Mouse (Mus musculus): ENCODE data around the gene Gm20388.

Gm20388 gene

DNA sequence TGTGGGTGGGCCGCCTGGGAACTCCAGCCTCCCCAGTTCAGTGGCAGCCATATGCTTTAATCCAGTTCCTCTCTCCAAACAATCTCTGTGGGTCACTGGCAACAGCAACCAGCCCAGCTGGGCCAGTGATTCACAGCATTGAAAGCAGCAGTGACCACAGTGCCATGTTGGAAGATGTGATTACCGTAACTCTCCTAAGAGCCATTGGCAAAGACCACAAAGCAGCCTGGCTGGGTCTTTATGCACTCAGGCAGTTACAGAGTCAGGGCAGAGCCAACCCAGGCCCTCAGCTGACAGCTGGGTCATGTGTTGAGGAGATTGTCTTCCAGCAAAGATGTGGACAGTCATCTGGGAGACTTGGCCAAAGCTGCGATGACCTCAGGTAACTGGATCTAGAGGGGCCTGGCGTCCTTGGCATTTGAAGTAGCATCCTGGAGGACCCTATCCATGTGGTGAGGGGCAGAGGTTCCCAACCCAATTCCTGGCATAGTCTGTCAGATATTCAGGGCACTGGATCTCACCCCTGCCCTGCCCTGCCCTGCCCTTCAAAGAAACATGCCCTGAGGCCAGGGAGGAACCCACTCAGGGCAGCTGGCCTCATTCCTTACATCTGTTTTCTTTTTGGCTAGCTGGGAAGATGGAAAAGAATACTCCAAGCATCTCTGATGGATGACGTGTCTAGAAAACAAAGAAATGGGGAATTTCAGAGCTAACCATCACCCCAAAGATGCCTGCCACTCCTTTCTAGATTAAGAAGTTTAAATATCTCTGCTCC lies 1052.2 kb downstream of the Gm20388 start:
- DNase-seq (ENCODE audit: low spot score) = no peak

DNA sequence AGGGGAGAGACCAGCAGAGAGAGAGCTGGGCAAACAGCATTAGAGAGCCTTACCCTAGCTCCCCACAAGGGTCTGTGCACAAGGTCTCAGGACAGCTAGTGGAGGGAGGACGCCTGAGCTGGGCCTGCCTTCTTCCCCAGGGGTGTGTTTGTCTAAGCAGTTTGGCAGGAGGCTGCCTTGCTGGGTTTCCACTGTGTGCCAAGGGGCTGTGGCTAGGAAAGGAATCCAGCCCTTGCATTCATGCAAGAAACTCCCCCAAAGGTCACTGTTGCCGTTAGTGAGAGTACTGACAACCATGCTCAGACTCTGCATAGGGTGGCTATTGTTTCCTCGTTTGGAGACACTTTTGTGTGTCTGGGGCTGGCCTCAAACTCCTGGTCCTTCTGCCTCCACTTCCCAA lies 1055.9 kb downstream of the Gm20388 start:
- DNase-seq (ENCODE audit: low spot score) = no peak

DNA sequence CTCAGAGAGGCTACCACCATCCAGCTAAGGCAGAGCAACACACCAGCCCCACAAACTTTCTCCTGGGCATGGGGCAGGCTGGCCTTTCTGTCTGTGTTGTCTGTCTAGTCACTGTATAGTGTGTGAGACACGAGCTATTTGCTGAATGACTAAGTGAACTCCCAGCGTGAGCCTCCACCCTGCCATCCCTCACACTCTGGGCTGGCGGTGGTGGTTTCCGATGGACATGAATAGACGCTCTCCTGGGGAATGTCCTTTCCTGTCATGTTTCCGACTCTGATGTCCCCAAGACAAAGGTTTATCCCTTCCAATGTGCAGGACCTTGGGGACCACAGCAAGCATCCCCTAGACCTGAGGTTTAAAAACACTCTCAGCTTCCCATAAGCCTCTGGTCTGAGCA lies 1057.7 kb downstream of the Gm20388 start:
- DNase-seq (ENCODE audit: low spot score) = no peak

DNA sequence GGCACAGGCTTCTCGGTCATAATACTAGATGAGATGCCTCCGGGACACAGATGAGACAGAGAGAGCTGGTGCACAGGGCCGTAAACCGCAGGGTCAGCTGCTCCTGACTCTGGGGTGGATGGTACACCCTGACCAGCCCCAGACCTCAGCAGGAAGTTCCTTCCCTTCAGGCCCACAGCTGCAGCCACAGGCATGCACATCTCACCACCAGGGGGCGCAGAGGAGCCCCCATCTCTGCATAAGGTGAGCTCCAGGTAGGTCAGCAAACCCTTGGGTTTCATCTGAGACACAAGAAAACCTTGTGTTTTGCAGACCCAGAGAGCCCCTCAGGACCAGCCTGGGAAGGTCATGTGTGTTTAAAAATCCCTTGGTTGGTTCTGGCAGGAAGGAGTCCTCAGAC lies 1059.7 kb downstream of the Gm20388 start:
- peak; percentile 63 for DNase-seq (ENCODE audit: low spot score)

DNA sequence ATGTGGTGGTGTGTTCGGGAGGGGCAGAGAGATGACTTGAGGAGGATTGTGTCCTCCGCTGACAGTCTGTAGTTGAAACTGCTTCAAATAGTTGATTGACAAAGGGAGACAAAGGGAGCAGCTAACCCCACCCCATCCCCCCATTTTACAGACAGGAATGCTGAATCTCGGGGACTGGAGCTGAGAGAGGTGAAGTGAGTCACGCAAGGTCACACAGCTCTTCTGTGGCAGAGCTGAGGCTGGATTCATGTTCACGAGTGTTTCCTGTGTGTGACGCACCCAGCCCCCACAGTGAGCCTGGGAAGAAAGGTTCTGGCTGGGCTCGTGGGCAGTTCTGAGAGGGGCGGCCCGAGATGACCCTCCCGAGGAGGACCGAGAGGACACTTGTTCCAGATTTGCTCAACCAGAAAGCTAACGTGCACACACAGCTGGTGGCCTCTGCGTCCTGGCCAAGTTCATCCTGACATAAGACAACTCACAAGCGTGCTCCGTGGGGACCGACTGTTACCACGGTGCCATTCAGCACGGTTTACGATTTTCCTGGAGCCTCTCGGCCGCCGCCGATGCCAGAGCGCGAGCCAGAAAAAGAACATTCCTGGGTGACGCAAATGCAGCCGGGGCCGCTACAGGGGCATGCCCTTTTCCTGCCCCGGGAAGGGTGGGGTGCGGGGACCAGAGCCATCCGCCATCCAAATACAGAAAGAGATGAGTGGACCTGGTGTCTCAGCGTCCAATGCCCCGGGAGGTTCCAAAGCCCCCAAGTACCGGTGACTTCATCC lies 1061.2 kb downstream of the Gm20388 start:
- peak; percentile 50 for DNase-seq (ENCODE audit: low spot score)

DNA sequence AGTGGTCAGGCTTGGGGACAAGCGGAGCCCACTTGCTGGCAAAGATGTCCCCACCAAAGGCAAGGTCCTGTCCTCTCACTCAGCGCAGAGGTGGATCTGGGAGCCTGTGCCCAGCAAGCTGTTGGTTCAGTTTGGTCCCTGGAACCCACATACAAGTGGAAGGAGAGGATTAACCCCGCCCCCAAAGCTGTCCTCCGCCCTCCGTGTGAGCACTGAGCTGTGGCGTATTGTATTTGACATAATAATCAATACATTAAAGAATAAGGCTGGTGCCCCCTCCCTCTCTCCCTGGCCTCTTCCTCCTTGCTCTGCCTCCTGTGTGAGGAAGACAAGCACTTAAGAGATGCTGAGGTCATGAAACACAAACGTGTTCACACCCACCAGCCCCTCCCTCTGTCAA lies 1062.4 kb downstream of the Gm20388 start:
- DNase-seq (ENCODE audit: low spot score) = no peak

DNA sequence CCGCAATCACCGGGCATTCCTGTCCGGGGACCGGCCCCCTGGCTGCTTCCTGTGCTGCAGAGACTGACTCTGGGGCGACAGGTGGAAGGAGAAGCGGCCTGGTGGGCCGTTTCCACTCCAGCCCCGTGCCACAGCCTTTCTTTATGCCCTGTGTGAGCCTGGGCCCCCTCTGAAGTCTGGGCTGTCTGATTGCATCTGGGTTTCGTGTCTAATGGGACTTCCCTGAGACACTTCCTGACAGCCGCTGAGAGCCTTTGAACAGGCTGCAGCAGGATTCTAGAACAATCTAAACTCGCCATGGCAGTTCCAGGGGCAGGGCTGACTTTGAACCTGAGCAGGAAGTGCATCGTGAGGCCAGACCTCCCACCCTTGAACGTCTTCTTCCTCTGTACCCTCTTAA lies 1066.5 kb downstream of the Gm20388 start:
- DNase-seq (ENCODE audit: low spot score) = no peak

DNA sequence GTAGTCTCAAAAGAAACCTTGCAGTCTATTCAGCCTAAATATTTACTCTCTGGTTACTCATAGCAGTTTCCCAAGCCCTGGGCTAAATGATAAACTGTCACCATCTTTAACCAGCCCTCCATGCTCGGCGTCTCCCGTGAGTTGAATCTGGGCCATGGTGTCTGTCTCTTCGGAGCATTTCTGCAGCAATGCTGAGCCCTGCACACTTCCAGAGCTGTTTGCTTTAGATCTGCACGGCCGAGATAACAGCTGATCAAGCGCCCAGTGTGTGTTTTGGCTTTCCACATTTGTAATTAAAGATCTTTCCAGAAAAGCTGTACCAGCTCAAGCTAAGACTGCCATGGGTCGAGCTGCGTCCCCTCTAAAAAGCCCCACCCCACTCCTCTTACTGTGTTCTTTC lies 1068.6 kb downstream of the Gm20388 start:
- no peak for DNase-seq (ENCODE audit: low spot score)

DNA sequence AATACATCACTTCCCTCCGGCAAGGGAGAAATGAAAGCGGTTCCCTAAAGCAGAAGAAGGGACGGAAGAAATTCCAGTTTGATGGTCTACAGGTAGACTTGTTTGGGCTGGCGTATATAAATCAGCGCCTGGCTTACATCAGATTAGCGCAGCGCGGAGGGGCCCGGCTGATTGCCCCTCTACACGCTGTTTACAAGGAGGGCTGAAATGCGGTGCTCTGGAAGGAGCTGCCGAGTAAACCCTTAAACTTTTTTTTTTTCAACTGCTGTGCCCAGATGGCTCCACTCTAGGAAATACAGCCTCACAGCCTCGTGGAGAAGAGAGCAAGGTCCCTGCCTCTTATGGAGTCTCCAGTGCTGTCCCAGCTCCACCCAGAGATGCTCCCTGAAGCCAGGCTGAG lies 1070.3 kb downstream of the Gm20388 start:
- DNase-seq (ENCODE audit: low spot score) = no peak

DNA sequence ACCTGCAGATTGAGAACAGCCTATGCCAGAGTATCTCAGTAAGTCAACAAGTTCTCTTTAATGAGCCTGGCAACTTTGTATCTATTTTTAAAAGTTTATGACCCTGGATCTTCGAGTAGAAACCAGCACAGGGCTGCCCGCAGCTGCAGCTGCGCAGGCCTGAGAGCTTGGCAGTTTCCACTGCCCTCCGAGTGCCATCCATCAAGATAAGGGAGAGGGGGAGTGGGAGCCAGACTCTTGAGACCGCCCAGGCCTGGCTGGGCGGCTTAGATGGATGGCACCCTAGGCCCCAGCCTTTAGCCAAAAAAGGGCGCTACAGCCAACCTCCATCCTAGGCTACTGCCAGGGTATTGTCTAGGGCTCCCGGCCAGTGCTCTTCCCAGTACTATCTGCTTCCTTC lies 1074.2 kb downstream of the Gm20388 start:
- no peak for DNase-seq (ENCODE audit: low spot score)

DNA sequence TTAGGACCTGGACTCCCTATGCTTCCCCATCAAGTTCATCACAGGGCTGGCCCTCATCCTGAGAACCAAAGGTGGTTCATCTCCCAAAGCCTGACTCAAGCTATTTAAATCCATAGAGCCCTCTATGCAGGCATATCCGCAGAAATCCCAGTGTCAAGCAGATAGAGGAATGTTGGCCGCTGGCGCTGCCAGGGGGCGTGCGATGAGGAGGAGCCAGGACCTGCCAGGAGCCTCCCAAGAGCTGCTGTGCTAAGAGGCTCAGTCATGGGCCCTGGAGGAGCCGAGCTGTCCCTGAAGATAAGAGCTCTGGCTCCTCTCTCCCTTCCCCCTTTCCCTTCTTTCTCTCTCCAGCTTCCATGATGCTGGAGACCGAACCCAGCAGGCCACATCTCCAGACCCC lies 1075.4 kb downstream of the Gm20388 start:
- peak; percentile 34 for DNase-seq (ENCODE audit: low spot score)

DNA sequence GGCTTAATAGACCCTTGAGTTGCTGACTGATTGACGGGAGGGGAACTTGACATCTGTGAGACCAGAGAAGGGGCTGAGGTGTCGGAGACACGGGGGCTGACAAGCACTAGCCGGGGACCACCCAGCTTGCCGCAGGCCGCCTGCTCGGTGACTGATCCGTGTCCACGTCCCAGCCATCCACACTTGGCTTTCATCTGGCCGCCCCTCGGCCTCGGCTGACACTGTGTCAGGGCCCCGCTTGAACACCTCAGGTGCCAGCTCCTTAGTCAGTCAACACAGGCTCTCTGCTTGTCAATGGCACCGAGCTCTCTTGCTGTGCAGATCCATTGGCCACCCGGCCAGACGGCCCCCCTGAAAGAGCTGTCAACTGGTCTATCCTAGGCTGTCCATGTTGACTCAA lies 1083.1 kb downstream of the Gm20388 start:
- no peak for DNase-seq (ENCODE audit: low spot score)

DNA sequence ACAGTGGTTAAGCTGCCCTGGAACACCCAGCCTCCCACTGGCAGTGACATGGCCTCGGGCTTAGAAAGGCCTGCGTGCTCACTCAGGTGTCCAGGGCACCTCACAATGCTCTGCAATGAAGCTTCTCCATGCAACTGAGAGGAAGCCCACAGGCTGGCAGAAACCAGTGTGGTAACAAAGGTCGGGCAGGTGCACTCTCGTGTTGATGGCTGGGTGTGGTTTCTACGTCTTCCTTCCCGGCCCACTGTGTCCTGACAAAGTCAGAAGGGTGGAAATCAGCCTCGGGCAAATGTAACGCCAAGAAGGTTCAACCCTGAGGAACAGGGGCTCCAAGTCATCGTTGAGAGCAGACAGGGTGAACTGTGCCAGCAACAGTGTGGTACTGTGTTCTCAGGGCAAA lies 1084.8 kb downstream of the Gm20388 start:
- no peak for DNase-seq (ENCODE audit: low spot score)

DNA sequence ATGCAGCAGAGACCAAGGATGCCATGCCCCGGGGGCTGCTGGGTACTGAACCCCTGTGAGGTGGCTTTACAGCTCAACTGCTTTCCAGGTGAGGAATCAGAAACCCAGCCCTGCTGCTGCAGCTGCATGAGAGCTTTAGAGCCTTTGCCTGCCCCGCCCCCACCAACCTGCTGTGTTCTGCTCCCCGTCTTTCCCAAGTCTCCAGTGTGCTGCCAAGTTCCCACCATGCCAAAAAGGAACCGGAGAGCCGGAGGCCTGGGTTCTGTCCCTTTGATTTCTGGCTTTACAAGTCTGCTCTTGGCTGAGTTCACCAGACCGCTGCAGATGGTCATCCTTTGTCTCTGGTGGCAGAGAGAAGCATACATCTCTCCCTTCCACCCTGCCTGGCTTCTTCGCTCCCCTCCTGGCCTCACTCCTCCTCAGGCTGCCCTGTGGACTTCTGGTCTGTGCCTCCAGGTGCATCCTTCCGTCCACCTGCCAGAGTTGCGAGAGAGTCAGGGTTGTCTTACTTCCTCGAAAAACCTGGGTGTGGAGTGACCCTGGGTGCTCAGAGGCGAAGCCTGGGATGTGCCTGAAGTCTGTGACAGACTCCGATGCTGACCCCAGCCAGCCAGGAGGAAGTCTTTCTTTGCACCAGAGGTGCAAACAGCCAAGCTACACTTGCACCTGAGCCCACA lies 1086.4 kb downstream of the Gm20388 start:
- no peak for DNase-seq (ENCODE audit: low spot score)

DNA sequence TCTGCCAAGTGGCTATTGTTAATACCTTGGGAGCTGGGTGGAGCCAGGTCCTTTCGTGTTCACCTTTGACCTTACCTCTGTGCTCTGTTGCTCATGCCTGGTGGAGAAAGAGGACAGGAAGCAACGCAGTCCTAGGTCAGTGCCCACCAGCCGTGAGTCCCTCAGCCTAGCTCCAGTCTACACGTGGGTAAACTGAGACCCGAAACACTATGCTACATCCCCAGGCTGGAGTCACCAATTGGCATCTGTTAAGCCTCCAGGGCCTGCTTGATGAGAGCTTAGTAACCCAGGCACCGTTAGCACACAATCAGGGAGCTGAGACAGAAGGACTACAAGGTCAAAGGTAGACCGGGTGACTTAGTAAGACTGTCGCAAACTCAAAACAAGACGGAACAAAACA lies 1087.3 kb downstream of the Gm20388 start:
- DNase-seq (ENCODE audit: low spot score) = no peak

DNA sequence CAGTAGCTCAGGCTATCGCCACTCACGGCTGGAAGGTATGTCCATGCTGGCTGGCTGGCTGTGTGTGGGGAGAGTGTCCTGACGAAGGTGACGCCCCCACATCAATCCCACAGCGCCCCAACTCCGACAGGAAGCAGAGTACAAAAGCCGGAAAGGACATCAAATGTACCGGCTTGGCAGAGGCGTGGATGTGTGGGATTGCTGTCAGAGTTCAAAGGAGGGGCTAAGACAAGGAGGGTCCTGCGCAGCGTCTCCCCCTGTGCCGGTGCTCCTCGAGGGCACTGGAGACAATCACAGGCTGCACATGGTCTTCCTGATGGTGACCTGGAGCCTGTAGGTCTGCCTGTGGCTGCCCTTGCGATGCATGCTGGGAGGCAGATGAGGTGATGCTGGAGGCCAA lies 1088.3 kb downstream of the Gm20388 start:
- DNase-seq (ENCODE audit: low spot score) = no peak

DNA sequence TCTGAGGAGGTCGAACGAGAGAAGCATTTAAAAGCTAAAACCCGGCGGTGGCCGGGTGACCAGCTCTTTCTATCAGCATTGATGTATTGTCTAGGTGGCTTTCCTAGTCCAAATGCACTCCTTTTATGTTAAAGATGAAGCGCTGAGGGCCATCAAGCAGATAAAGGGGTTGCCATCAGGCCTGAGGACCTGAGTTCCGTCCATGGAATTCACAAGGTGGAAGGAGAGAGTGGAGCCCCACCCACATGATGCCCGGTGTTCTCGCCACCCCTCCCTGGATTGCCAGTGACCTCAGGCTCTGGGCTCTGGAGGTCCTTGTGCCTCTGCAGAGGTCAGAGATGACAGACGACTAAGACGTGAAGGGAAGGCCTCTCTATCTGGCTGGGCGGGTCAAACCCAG lies 1091.3 kb downstream of the Gm20388 start:
- no peak for DNase-seq (ENCODE audit: low spot score)

DNA sequence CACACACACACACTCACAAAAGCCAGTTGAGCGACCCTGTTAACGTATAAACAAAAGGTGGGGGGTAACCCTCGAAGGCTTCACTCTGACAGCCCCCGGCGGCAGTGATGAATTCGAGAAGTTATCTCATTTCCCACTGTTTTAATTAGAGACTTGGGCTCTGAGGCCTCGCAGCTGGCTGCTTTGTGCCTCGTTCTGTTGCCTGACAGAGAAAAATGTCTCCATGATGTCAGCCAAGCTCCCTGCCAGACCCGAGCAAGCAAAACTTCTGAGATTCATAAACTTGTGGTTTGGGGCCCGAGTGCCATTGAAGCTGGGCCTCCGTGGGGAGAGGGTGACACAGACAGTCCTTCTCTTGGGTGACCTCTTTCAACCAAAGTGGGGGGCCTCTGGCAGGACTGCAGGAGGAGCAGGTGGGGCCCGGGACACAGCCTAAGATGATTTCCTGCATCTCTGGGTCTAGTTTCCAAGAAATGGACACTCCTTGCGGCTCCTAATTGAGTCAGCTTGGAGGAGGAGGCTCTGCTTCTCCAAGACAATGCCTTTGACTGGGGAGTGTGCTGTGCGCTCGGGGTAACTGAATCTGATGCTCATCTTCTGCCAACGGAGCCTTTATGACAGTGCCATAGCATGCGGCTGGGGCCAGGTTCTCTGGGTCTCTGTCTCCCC lies 1092.4 kb downstream of the Gm20388 start:
- peak; percentile 24 for DNase-seq (ENCODE audit: low spot score)

DNA sequence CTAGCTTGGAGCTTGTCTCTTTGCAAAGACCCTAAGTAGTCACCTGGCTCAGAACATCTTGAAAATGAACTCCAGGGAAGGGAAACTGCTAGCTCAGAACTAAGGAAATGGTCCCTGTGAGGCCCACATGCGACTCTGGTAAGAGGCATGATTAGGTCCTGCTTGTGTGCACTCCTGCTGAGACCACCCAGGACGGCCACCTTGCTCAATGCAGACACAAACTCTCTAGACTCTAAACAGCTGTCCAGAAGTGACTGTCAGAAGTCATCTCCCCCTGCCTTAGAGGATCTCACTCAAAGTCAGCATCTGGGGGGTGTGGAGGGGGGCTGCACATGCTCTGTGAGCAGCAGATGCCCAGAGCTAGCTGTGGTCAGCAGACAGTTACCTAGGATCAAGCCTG lies 1093.0 kb downstream of the Gm20388 start:
- DNase-seq (ENCODE audit: low spot score) = no peak

DNA sequence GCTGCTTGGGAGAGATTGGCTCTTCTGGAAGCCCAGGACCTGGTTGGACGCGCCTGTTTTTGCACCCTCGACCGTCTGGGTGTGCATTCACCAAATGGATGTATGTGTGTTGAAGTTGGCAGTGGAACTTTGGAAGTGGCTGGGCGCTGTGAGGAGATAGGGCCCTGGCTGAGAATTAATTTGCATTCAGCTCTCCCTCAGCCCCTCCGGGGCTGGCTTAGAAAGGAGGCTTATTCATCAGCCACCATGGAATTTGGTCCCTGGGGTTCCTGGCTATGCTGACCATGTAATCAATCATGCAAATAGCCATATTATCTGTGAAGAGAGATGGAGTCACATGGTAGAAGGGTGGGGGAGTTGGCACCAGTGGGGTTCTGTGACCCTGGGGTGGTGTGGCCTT lies 1102.7 kb downstream of the Gm20388 start:
- no peak for DNase-seq (ENCODE audit: low spot score)

DNA sequence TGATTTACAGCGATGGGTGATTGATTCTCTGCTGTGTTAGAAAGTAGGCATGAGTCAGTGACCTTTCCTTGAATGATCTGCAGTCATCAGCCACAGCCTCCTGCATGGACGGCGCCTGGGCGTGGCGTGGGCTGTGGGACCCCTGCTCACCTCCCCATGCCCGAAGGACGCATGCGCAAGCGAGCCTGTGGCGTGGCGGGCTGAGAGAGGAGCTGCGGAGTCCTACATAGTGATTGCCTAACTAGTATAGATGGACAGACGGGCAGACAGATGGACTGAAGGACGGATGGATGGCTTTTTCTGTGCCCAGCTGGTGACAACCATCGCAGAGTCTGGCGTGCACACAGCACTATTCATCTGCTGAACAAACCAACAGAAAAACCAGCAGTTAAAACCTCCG lies 1106.0 kb downstream of the Gm20388 start:
- no peak for DNase-seq (ENCODE audit: low spot score)

DNA sequence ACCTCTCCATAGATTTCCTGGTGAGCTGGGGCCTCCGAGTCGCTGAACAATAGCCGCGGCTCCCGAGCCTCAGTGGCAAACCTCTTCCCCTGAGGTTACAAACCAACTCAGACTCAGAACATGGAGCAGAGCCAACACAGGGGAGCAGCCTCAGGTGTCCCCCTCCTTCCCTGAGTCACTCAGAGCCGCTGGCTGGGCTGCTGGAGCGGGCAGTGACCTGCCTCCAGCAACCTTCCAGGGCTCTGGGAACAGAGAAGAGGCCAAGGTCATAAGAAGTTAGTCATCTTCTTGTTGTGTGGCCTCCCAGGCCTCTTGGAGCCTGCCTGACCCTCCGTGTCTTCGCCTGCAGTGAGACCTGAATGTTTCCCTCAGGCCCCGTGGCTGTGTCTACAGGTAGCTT lies 1107.6 kb downstream of the Gm20388 start:
- DNase-seq (ENCODE audit: low spot score) = no peak

DNA sequence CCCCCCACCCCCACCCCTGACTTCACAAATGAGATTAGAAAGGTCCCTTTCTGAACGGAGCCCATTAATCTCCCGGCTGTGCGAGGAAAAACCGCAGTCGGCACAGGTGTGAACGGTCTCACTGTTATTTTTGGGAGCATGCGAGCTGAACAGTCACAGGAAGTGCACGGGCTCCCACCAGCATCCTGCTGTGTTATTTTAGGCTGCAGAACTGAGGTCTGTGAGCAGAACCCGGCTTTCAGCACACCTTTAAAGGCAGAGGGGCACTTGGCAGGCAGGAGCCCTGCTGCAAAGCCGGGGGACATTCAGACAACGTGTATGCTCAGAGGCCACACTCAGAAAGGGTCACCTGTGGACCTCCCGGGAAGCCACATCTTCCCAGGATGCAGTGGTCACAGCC lies 1110.8 kb downstream of the Gm20388 start:
- no peak for DNase-seq (ENCODE audit: low spot score)

Measured in urinary bladder, postnatal 25 days (tissue).